Mouse (Mus musculus) CH12.LX (cell line): Measurements from ENCODE around the gene Mpped1. TPM values are rescaled to one million over a fixed set of nuclear protein-coding genes. Genes with fewer than 3 reads are reported as not detected.

Experiments used
- DNase-seq: peaks from one replicate; pipeline ENCODE4 v3.0.0-alpha.2; 2013; ENCODE audit errors: extremely low read depth
- H3K27ac ChIP-seq: 2 replicates; pipeline ENCODE4 v1.5.1; 2012; ENCODE audit warnings: low read depth, mild to moderate bottlenecking, control low read depth, moderate library complexity; ENCODE audit not compliant: insufficient read depth
- H3K27me3 ChIP-seq: replicated peaks from 2 replicates; pipeline ENCODE3; 2012; ENCODE audit warnings: inconsistent platforms
- H3K36me3 ChIP-seq, 2 experiments: replicated peaks in 1 of 2; 2 replicates each; pipeline versions ENCODE3 to v1.6.1; 2012; ENCODE audit warnings: inconsistent platforms in 1 of 2, low read length in 1 of 2, mild to moderate bottlenecking in 1 of 2, mixed read lengths in 1 of 2, moderate library complexity in 1 of 2; ENCODE audit not compliant: control insufficient read depth in 1 of 2, insufficient read depth in 1 of 2
- H3K4me1 ChIP-seq, 2 experiments: 2 replicates each; pipeline ENCODE4 v1.6.1; 2012; ENCODE audit warnings: inconsistent platforms in 1 of 2, moderate library complexity in 1 of 2; ENCODE audit not compliant: insufficient read depth in 2 of 2, control insufficient read depth in 1 of 2
- H3K4me2 ChIP-seq: 2 replicates; pipeline ENCODE4 v1.6.1; 2012; ENCODE audit warnings: low read depth, mild to moderate bottlenecking, control low read depth; ENCODE audit not compliant: poor library complexity, insufficient read depth, severe bottlenecking
- H3K4me3 ChIP-seq, 3 experiments: fragments of 150-350 bp in 1 of 3; sonication (generic) in 1 of 3; replicated peaks in 1 of 3; 2 replicates each; pipeline versions ENCODE3 to v1.5.1; 2011 to 2012; ENCODE audit warnings: low read depth in 2 of 3, low read length in 2 of 3, mild to moderate bottlenecking in 2 of 3, moderate library complexity in 2 of 3, control low read depth in 1 of 3, improper control_type of control experiment in 1 of 3, inconsistent platforms in 1 of 3, mixed read lengths in 1 of 3; ENCODE audit not compliant: poor library complexity in 1 of 3
- H3K79me2 ChIP-seq: replicated peaks from 2 replicates; pipeline ENCODE4 v1.6.1; 2012; ENCODE audit warnings: mild to moderate bottlenecking, moderate library complexity; ENCODE audit not compliant: control insufficient read depth, poor library complexity, insufficient read depth, severe bottlenecking; ENCODE audit errors: extremely low read depth
- H3K9ac ChIP-seq: 2 replicates; pipeline ENCODE4 v1.6.1; 2012; ENCODE audit warnings: low read depth, mild to moderate bottlenecking, control low read depth, moderate library complexity; ENCODE audit not compliant: insufficient read depth
- H3K9me3 ChIP-seq: replicated peaks from 2 replicates; pipeline ENCODE3; 2012; ENCODE audit warnings: low read length, inconsistent platforms, mixed read lengths
- CHD1 ChIP-seq: IDR thresholded peaks from 2 replicates; pipeline ENCODE4 v1.6.1; 2012; ENCODE audit warnings: low read depth, low read length, improper control_type of control experiment, inconsistent platforms
- CHD2 ChIP-seq: IDR thresholded peaks from 2 replicates; pipeline ENCODE4 v1.6.1; 2011; ENCODE audit warnings: low read length, improper control_type of control experiment
- CTCF ChIP-seq, 2 experiments: IDR thresholded peaks in 1 of 2; conservative IDR thresholded peaks in 1 of 2; 2 replicates each; pipeline ENCODE4 v1.5.1; 2011 to 2012; ENCODE audit warnings: low read depth in 2 of 2, low read length in 2 of 2, improper control_type of control experiment in 1 of 2, inconsistent platforms in 1 of 2, mild to moderate bottlenecking in 1 of 2, moderate library complexity in 1 of 2
- E2F4 ChIP-seq: IDR thresholded peaks from 2 replicates; pipeline ENCODE4 v1.6.1; 2011; ENCODE audit warnings: low read depth, low read length, improper control_type of control experiment; ENCODE audit not compliant: insufficient replicate concordance
- ELF1 ChIP-seq: IDR thresholded peaks from 2 replicates; pipeline ENCODE4 v1.6.1; 2014; ENCODE audit warnings: low read depth, mild to moderate bottlenecking, inconsistent platforms, low read length, improper control_type of control experiment
- ETS1 ChIP-seq: conservative IDR thresholded peaks from 2 replicates; pipeline ENCODE4 v1.6.1; 2012; ENCODE audit warnings: low read depth, mild to moderate bottlenecking, inconsistent platforms, low read length, improper control_type of control experiment, moderate library complexity
- GABPA ChIP-seq: IDR thresholded peaks from 2 replicates; pipeline ENCODE4 v1.6.1; 2012; ENCODE audit warnings: low read depth, low read length, improper control_type of control experiment, inconsistent platforms; ENCODE audit not compliant: insufficient replicate concordance
- IRF4 ChIP-seq: IDR thresholded peaks from 2 replicates; pipeline ENCODE4 v1.6.1; 2014; ENCODE audit warnings: low read depth, mild to moderate bottlenecking, inconsistent platforms, low read length, improper control_type of control experiment
- JUN ChIP-seq: IDR thresholded peaks from 2 replicates; pipeline ENCODE4 v1.6.1; 2011; ENCODE audit warnings: low read depth, mild to moderate bottlenecking, low read length, improper control_type of control experiment, moderate library complexity; ENCODE audit not compliant: insufficient read depth
- KAT2A ChIP-seq: IDR thresholded peaks from 2 replicates; pipeline ENCODE4 v1.6.1; 2012; ENCODE audit warnings: low read length, improper control_type of control experiment, inconsistent platforms; ENCODE audit not compliant: insufficient replicate concordance
- MXI1 ChIP-seq: IDR thresholded peaks from 2 replicates; pipeline ENCODE4 v1.6.1; 2011; ENCODE audit warnings: mild to moderate bottlenecking, low read depth, low read length, improper control_type of control experiment
- MYC ChIP-seq: IDR thresholded peaks from 2 replicates; pipeline ENCODE4 v1.6.1; 2011; ENCODE audit warnings: low read depth, mild to moderate bottlenecking, improper control_type of control experiment, low read length
- NELFE ChIP-seq: IDR thresholded peaks from 2 replicates; pipeline ENCODE4 v1.6.1; 2011; ENCODE audit warnings: low read depth, low read length, improper control_type of control experiment
- NRF1 ChIP-seq: IDR thresholded peaks from 2 replicates; pipeline ENCODE4 v1.6.1; 2014; ENCODE audit warnings: low read depth, mild to moderate bottlenecking, inconsistent platforms, low read length, improper control_type of control experiment, moderate library complexity
- PAX5 ChIP-seq: IDR thresholded peaks from 2 replicates; pipeline ENCODE4 v1.6.1; 2012; ENCODE audit warnings: low read length, inconsistent platforms, mixed read lengths
- POLR2AphosphoS2 ChIP-seq: IDR thresholded peaks from 2 replicates; pipeline ENCODE4 v1.6.1; 2011; ENCODE audit warnings: low read depth, low read length, improper control_type of control experiment
- RAD21 ChIP-seq: IDR thresholded peaks from 2 replicates; pipeline ENCODE4 v1.6.1; 2011; ENCODE audit warnings: low read depth, mild to moderate bottlenecking, low read length, improper control_type of control experiment, moderate library complexity
- RCOR1 ChIP-seq: conservative IDR thresholded peaks from 2 replicates; pipeline ENCODE4 v1.6.1; 2012; ENCODE audit warnings: low read depth, mild to moderate bottlenecking, inconsistent platforms, low read length, improper control_type of control experiment
- SIN3A ChIP-seq: IDR thresholded peaks from 2 replicates; pipeline ENCODE4 v1.6.1; 2012; ENCODE audit warnings: low read length, improper control_type of control experiment, inconsistent platforms
- UBTF ChIP-seq: IDR thresholded peaks from 2 replicates; pipeline ENCODE4 v1.6.1; 2012; ENCODE audit warnings: low read depth, mild to moderate bottlenecking, inconsistent platforms, low read length, improper control_type of control experiment, moderate library complexity
- USF2 ChIP-seq: conservative IDR thresholded peaks from 2 replicates; pipeline ENCODE4 v1.6.1; 2011; ENCODE audit warnings: low read depth, low read length, improper control_type of control experiment
- ZC3H11A ChIP-seq: IDR thresholded peaks from 2 replicates; pipeline ENCODE4 v1.6.1; 2012; ENCODE audit warnings: low read depth, mild to moderate bottlenecking, inconsistent platforms, low read length, improper control_type of control experiment
- ZKSCAN1 ChIP-seq: IDR thresholded peaks from 2 replicates; pipeline ENCODE4 v1.6.1; 2012; ENCODE audit warnings: low read depth, inconsistent platforms, low read length, improper control_type of control experiment, borderline replicate concordance
- ZMIZ1 ChIP-seq: IDR thresholded peaks from 2 replicates; pipeline ENCODE4 v1.6.1; 2012; ENCODE audit warnings: low read depth, mild to moderate bottlenecking, inconsistent platforms, low read length, improper control_type of control experiment
- ZNF384 ChIP-seq: IDR thresholded peaks from 2 replicates; pipeline ENCODE4 v1.6.1; 2012; ENCODE audit warnings: low read depth, low read length, improper control_type of control experiment, inconsistent platforms
- dilution Hi-C: fragments of 300-500 bp; cut with MboI; formaldehyde crosslinking; loops from 2 replicates; pipeline ENCODE4 v1.14.3; 2020; ENCODE audit warnings: low sequenced_read_pairs; ENCODE audit not compliant: extremely low pct_unique_long_range_greater_than_20kb, extremely low pct_ligation_motif_present
- in situ Hi-C: fragments of 300-500 bp; cut with MboI; formaldehyde crosslinking; loops from 3 replicates; pipeline ENCODE4 v1.14.3; 2019; ENCODE audit warnings: low sequenced_read_pairs, low pct_ligation_motif_present, low pct_unique_long_range_greater_than_20kb, mixed read lengths
- polyA plus RNA-seq: library from polyadenylated mRNA; unstranded; fragments of >175 nt; gene quantifications from 2 replicates; pipeline ENCODE4 v1.2.1, GENCODE M21; 2012; ENCODE audit warnings: low read depth; ENCODE audit not compliant: insufficient read length
- total RNA-seq, 2 experiments: library from RNA; depleted of rRNA; stranded (reverse); fragments of 300-350 nt in 1 of 2; fragments of >200 nt in 1 of 2; gene quantifications; 2 replicates each; pipeline ENCODE4 v1.2.3; 2012 to 2014

The Mpped1 gene
- total and polyA plus RNA-seq, 3 experiments, result 0.07 to 0.42 TPM; not detected in 1

DNA sequence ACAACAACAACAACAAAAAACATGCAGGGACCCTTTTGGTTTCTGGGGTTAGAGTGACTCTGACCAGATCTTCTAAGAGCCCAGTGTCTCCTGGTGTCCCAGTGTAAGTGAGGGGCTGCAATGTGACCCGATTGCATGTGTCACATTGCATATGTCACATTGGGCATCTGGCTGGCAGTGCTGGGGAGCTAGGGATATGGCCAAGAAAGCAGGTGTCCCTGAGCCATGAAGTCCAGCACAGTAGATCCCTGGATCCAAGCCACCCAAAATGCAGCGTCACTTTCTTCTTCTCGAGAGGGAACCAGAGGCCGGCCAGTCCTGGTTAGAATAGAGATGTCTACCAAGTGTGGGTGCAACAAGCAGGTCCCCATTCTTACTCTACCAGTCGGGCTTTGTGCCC lies 86.4 kb downstream of the Mpped1 start:
- Histone ChIP-seq H3K4me1 (no peaks in the 10 kb centered on the region), H3K36me3 (no peaks in the 10 kb centered on the region), H3K9me3 (no peaks in the 10 kb centered on the region), H3K9ac (no peak overlapping the region), H3K4me2 (no peak overlapping the region), H3K27me3 (peaks cover 79% of the 10 kb centered on the region), H3K79me2 (no peaks in the 10 kb centered on the region), H3K27ac (no peak overlapping the region), H3K4me3 (no peak overlapping the region)
- TF ChIP-seq CHD2 (no peak), ZMIZ1 (no peak), ELF1 (no peak), PAX5 (no peak), JUN (no peak), KAT2A (no peak), USF2 (no peak), ZC3H11A (no peak), ETS1 (no peak), NELFE (no peak), NRF1 (no peak), RCOR1 (no peak), MYC (no peak), MXI1 (no peak), E2F4 (no peak), IRF4 (no peak), ZNF384 (no peak), POLR2AphosphoS2 (no peak), RAD21 (no peak), CHD1 (no peak)
- in situ Hi-C loops, result loop anchor here (25.0 kb wide), 1 partner anchor 747 kb away; no protein-coding TSS in a partner anchor
- DNase-seq, result no peak
- dilution Hi-C loops, result no loop called here

DNA sequence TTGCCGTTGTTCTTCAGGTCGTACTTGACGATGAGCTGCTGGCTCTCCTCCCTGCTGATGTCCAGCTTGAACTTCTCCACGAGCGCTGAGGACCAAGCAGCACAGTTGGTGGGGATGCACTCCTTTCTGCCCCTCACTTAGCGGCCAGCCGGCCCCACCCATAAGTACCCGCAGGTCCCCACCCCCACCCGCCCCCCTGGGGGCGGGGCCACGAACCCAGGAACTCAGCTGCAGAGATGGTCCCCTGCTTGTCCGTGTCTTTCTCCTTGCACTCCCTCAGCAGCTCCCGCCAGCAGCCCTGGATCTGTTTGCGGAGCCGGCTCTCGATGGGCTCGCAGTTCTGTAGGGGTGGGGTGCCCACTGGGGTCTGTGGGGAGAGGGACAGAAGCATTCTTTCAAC lies 91.7 kb downstream of the Mpped1 start:
- Histone ChIP-seq H3K9ac (no peak overlapping the region), H3K27me3 (peaks cover 92% of the 10 kb centered on the region), H3K9me3 (no peaks in the 10 kb centered on the region), H3K27ac (no peak overlapping the region), H3K4me2 (no peak overlapping the region), H3K4me1 (no peaks in the 10 kb centered on the region), H3K4me3 (no peak overlapping the region)
- in situ Hi-C loops (loop anchor here (25.0 kb wide), 1 partner anchor 741 kb away; no protein-coding TSS in a partner anchor), dilution Hi-C loops (no loop called here)
- no peak for DNase-seq
- TF ChIP-seq ZKSCAN1 (no peak), SIN3A (no peak), CTCF (conservative IDR thresholded peaks at IDR 0.05 in 1 of 2, IDR thresholded peaks at IDR 0.05 in 1 of 2; ENCODE audit: low read depth in 2 of 2, low read length in 2 of 2) (no peak), GABPA (no peak), RCOR1 (no peak), ZC3H11A (no peak), UBTF (no peak)
- TF ChIP-seq, all 38 proteins: peak for 0
- Histone ChIP-seq H3K79me2 (no peaks in the 10 kb centered on the region), H3K36me3 (no peaks in the 10 kb centered on the region)
